Mouse (Mus musculus): ENCODE measurements around the gene Ppp4c. TPM values are rescaled to one million over a fixed set of nuclear protein-coding genes. Genes with fewer than 3 reads are reported as not detected.
A peak's percentile ranks its signal among the peaks of the same experiment; 100 is the strongest.

Ppp4c gene
- polyA plus RNA-seq, 1 experiment = 115 TPM

GRCm38 (mm10) chr7:126775978-126776234, 16.4 kb downstream of the Ppp4c start:
- no peaks in the 10 kb centered on the region for H3K9me3 ChIP-seq
- TF ChIP-seq GATA1 (IDR thresholded peaks at IDR 0.05; ENCODE audit: borderline replicate concordance, low read length) (no peak), FLI1 (IDR thresholded peaks at IDR 0.05; ENCODE audit: low read length) (no peak)
- peaks cover 72% of the 10 kb centered on the region for H3K36me3 ChIP-seq (replicated peaks; ENCODE audit: low read length)
- peaks cover 85% of the 10 kb centered on the region for H3K4me1 ChIP-seq
- H3K27me3 ChIP-seq (replicated peaks) = no peaks in the 10 kb centered on the region
- peak overlapping the region; percentile 94 for H3K4me3 ChIP-seq (replicated peaks)

- H3K4me1 ChIP-seq = peaks cover 81% of the 10 kb centered on the region
- peaks cover 72% of the 10 kb centered on the region for H3K36me3 ChIP-seq (replicated peaks; ENCODE audit: low read length)
These were observed 16.9 kb downstream of the Ppp4c start for GRCm38 (mm10) chr7:126775185-126775977.

GRCm38 (mm10) chr7:126774463-126774862, 17.8 kb downstream of the Ppp4c start:
- TF ChIP-seq GATA1 (IDR thresholded peaks at IDR 0.05; ENCODE audit: borderline replicate concordance, low read length) (no peak), FLI1 (IDR thresholded peaks at IDR 0.05; ENCODE audit: low read length) (no peak)
- Histone ChIP-seq H3K9me3 (no peaks in the 10 kb centered on the region), H3K36me3 (replicated peaks; ENCODE audit: low read length) (peaks cover 73% of the 10 kb centered on the region), H3K4me3 (replicated peaks) (no peak overlapping the region), H3K4me1 (peaks cover 72% of the 10 kb centered on the region), H3K27me3 (replicated peaks) (no peaks in the 10 kb centered on the region)

More at GRCm38 (mm10) chr7:126775185-126775977, 16.9 kb downstream of the Ppp4c start:
- Histone ChIP-seq H3K9me3 (no peaks in the 10 kb centered on the region), H3K4me3 (replicated peaks) (peak overlapping the region; percentile 94), H3K27me3 (replicated peaks) (no peaks in the 10 kb centered on the region)
- TF ChIP-seq GATA1 (IDR thresholded peaks at IDR 0.05; ENCODE audit: borderline replicate concordance, low read length) = no peak
- TF ChIP-seq FLI1 (IDR thresholded peaks at IDR 0.05; ENCODE audit: low read length) = no peak

- Histone ChIP-seq H3K27me3 (replicated peaks) (no peaks in the 10 kb centered on the region), H3K9me3 (no peaks in the 10 kb centered on the region), H3K4me3 (replicated peaks) (peak overlapping the region; percentile 83), H3K4me1 (peaks cover 66% of the 10 kb centered on the region), H3K36me3 (replicated peaks; ENCODE audit: low read length) (peaks cover 75% of the 10 kb centered on the region)
- no peak for TF ChIP-seq FLI1 (IDR thresholded peaks at IDR 0.05; ENCODE audit: low read length)
- TF ChIP-seq GATA1 (IDR thresholded peaks at IDR 0.05; ENCODE audit: borderline replicate concordance, low read length) = no peak
These were observed 18.9 kb downstream of the Ppp4c start for GRCm38 (mm10) chr7:126773351-126773750.

GRCm38 (mm10) chr7:126770784-126771183, 21.5 kb downstream of the Ppp4c start:
- H3K36me3 ChIP-seq (replicated peaks; ENCODE audit: low read length) = peaks cover 88% of the 10 kb centered on the region
- H3K4me1 ChIP-seq = peaks cover 65% of the 10 kb centered on the region
- H3K9me3 ChIP-seq = no peaks in the 10 kb centered on the region
- H3K27me3 ChIP-seq (replicated peaks) = no peaks in the 10 kb centered on the region
- H3K4me3 ChIP-seq (replicated peaks) = no peak overlapping the region
- no peak for TF ChIP-seq GATA1 (IDR thresholded peaks at IDR 0.05; ENCODE audit: borderline replicate concordance, low read length)

- Histone ChIP-seq H3K4me3 (replicated peaks) (no peak overlapping the region), H3K36me3 (replicated peaks; ENCODE audit: low read length) (peaks cover 96% of the 10 kb centered on the region)
- no peak for TF ChIP-seq GATA1 (IDR thresholded peaks at IDR 0.05; ENCODE audit: borderline replicate concordance, low read length)
- no peak for TF ChIP-seq FLI1 (IDR thresholded peaks at IDR 0.05; ENCODE audit: low read length)
These were observed 25.3 kb downstream of the Ppp4c start for GRCm38 (mm10) chr7:126767001-126767400.

GRCm38 (mm10) chr7:126766201-126766600, 26.1 kb downstream of the Ppp4c start, which contains the start of gene Gdpd3:
Gene Gdpd3 (plus strand): TSS chr7:126766334.
- no peaks in the 10 kb centered on the region for H3K27me3 ChIP-seq (replicated peaks)
- H3K36me3 ChIP-seq (replicated peaks; ENCODE audit: low read length) = peaks cover 100% of the 10 kb centered on the region
- peak within 1 kb of the TSS; percentile 67 for H3K4me3 ChIP-seq (replicated peaks)
- TF ChIP-seq GATA1 (IDR thresholded peaks at IDR 0.05; ENCODE audit: borderline replicate concordance, low read length) (no peak), FLI1 (IDR thresholded peaks at IDR 0.05; ENCODE audit: low read length) (no peak)
- peaks cover 75% of the 10 kb centered on the region for H3K4me1 ChIP-seq
- no peaks in the 10 kb centered on the region for H3K9me3 ChIP-seq

More at GRCm38 (mm10) chr7:126767001-126767400, 25.3 kb downstream of the Ppp4c start:
- H3K4me1 ChIP-seq = peaks cover 69% of the 10 kb centered on the region
- no peaks in the 10 kb centered on the region for H3K9me3 ChIP-seq
- H3K27me3 ChIP-seq (replicated peaks) = no peaks in the 10 kb centered on the region

GRCm38 (mm10) chr7:126765540-126765939, 26.8 kb downstream of the Ppp4c start:
- Histone ChIP-seq H3K4me1 (peaks cover 77% of the 10 kb centered on the region), H3K4me3 (replicated peaks) (peak overlapping the region; percentile 67), H3K36me3 (replicated peaks; ENCODE audit: low read length) (peaks cover 100% of the 10 kb centered on the region), H3K27me3 (replicated peaks) (no peaks in the 10 kb centered on the region), H3K9me3 (no peaks in the 10 kb centered on the region)
- no peak for TF ChIP-seq FLI1 (IDR thresholded peaks at IDR 0.05; ENCODE audit: low read length)
- no peak for TF ChIP-seq GATA1 (IDR thresholded peaks at IDR 0.05; ENCODE audit: borderline replicate concordance, low read length)

- H3K27me3 ChIP-seq (replicated peaks) = no peaks in the 10 kb centered on the region
- peaks cover 87% of the 10 kb centered on the region for H3K4me1 ChIP-seq
- H3K4me3 ChIP-seq (replicated peaks) = no peak overlapping the region
- no peaks in the 10 kb centered on the region for H3K9me3 ChIP-seq
- TF ChIP-seq GATA1 (IDR thresholded peaks at IDR 0.05; ENCODE audit: borderline replicate concordance, low read length) (no peak), FLI1 (IDR thresholded peaks at IDR 0.05; ENCODE audit: low read length) (no peak)
- H3K36me3 ChIP-seq (replicated peaks; ENCODE audit: low read length) = peaks cover 71% of the 10 kb centered on the region
These were observed 29.8 kb downstream of the Ppp4c start for GRCm38 (mm10) chr7:126762471-126763008.

GRCm38 (mm10) chr7:126761529-126762067, 30.7 kb downstream of the Ppp4c start:
- Histone ChIP-seq H3K36me3 (replicated peaks; ENCODE audit: low read length) (peaks cover 61% of the 10 kb centered on the region), H3K4me1 (peaks cover 79% of the 10 kb centered on the region), H3K4me3 (replicated peaks) (peak overlapping the region; percentile 100), H3K27me3 (replicated peaks) (no peaks in the 10 kb centered on the region), H3K9me3 (no peaks in the 10 kb centered on the region)
- TF ChIP-seq FLI1 (IDR thresholded peaks at IDR 0.05; ENCODE audit: low read length) (no peak), GATA1 (IDR thresholded peaks at IDR 0.05; ENCODE audit: borderline replicate concordance, low read length) (no peak)
